Mouse (Mus musculus): ENCODE measurements around the gene Gm42791.

The Gm42791 gene

DNA sequence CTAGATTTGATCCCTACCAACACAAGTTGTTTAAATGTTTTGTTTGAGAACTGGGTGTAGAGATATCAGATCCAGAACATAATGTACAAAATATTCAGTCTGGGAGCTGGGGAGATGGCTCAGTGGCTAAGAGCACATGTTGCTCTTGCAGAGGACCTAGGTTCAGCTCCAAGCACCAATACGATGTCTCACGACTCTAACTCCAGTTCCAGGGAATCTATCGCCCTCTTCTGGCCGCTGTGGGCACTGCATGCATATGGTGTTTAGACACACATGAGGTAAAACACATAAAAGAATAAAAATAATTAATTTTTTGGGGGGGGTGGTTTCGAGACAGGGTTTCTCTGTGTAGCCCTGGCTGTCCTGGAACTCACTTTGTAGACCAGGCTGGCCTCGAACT, 42.5 kb downstream of the Gm42791 start:
- no peak for DNase-seq (ENCODE audit: low read depth, low spot score)

DNA sequence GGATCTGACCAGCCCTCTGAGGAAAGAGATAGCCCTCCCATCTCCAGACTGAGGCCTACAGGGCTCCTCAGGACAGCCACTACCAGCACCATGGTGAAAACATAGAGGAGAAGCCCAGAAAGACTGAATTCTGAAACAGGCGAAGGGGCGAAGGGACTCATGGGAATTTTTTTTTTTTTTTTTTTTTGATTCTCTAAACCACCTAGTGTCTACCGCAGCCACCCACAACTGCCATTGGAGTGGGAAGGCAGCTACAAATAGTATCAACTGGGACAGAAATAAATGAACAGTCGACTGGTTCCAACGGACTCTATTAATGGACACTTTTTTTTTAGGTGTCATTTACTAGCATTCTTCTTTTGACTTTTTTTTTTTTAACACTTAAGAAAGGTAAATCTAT, 43.6 kb downstream of the Gm42791 start:
- DNase-seq (ENCODE audit: low read depth, low spot score): no peak

DNA sequence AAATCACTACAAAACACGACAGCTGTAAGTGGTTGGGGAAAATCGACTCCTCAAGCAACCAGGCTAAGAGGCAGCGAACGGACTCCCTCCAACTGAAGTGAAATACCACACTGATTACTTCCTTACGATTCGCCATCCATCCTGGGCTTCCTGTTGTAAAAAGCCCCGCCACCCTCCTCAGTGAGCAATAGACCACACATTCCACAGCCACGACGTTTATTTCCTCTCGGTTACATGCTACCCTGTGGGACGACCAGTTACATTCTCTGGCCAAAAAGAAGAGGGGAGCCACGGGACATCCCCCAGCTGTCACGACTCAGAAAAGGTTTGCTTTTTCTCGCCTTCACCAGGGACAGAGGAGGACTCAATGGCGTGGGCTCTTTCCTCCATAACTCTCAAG, 44.9 kb downstream of the Gm42791 start:
- no peak for DNase-seq (ENCODE audit: low read depth, low spot score)

DNA sequence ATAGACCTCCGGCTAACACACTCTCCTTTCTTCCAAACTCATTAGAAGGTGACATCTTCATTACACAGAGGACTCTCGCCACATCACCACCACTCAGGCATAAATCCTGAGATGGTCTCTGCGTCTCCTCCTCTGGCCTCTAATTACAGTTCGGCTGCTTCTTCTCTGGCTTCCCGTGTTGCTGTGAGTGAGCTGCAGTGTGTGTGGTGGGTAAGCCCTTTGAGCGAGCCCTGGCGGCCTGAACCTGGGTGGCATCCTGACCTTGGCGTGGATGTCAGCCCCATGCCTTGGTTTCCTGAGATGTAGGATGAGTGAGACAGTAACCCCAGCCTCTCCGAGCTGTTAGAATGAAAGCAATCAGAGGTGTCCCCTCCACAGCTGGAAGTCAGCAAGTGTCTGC, 46.4 kb downstream of the Gm42791 start:
- DNase-seq (ENCODE audit: low read depth, low spot score): no peak

DNA sequence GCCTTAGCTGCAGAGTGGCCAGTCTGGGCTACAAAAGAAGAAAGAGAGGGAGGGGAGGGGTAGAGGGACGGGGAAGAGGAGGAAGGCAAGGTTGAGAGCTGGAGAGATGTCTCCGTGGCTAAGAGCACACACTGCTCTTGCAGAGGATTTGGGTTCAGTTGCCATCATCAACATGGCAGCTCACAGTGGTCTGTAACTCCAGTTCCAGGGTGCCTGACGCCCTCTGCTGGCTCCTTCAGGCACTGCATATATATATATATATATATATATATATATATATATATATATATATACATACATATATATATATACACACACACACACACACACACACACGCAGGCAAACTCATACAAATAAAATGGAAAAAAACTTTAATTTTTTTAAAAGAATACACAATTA, 47.5 kb downstream of the Gm42791 start:
- no peak for DNase-seq (ENCODE audit: low read depth, low spot score)

DNA sequence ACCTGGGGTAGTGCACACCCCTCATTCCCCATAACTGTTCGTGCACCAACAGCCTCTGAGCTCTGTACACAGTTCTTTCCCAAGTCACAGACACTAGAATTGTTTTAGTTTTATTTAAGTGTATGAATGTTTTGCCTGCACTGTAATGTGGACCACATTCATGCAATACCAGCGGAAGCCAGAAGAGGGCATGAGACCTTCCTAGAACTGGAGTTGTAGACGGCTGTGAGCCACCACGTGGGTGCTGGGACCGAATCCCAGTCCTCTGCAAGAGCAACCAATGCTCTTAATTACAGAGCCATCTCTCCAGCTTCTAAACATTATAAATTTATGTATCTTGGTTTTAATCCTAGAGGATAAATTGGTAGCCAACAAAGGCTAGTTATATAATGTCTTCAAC, 48.2 kb downstream of the Gm42791 start:
- no peak for DNase-seq (ENCODE audit: low read depth, low spot score)

DNA sequence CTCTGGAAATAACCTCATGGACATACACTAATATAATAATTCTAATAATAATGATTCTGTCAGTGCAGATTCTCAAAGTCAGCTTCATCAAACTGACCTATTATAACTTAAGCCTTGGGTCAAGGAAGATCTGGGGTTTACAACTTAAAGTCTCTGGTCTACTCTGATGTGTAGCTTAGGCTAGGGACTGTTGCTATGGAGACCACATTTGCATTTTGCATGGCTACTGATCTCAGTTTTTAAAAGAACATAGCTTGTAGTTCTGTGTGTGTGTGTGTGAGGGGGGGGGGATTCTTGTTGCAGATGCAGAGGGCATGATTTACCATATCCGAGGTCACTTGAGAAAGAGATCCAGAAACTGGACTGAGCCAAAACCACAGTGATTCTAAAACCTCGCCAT, 49.2 kb downstream of the Gm42791 start:
- DNase-seq (ENCODE audit: low read depth, low spot score): no peak

DNA sequence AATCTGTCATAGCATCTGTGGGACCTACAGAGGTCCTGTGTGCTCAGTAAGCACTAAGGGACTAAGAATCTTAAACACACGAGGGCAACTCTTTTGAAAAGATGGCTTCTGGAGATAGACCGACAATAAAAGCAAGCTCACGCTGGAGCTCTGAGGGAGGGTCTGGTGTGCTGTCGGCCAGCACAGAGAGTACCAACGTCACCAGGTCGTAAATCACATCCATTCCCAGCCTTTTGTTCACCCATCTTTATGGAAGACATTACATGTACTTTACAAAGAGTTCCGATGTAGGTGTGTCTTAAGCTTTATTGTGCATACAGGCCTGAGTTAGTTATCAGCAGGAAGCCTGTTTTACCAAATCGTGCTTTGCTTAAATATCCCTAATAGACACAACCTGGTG, 50.9 kb downstream of the Gm42791 start:
- DNase-seq (ENCODE audit: low read depth, low spot score): no peak

DNA sequence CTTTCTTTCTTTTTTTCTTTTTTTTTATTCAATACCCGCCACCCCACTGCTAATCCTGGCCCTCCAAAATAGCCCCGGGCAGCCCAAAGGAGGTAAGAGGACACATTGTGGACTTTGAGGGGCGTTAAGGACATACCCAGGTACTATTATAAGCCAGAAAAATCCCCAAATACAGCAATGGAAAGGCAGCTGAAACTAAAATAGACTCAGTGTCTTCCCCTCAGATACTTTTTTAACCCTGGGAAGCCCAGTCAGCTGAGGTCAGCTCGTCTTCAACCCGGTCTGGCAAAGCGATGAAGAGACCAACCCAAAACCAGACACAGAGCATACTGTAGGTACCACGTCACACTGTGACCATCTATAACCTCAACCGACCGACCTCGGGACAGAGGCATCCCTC, 51.5 kb downstream of the Gm42791 start:
- DNase-seq (ENCODE audit: low read depth, low spot score): no peak

DNA sequence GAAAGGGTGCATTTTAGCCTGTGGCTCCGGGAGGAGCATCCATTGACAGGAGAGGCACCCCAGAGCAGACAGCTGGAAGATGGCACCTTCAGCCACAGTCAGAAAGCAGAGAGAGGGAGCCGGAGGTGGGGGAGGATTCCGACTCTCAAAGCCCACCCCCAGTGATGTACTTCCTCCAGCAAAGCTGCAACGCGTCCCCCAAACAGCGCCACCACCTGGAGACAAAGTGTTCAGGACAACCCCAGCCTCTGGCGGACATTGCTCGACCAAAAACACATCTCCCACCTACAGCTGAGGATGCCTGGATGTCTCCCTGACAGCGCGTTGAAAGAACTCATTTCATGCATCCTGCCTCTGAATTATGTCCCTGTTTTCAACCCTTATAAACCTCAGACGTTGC, 52.0 kb downstream of the Gm42791 start:
- DNase-seq (ENCODE audit: low read depth, low spot score): no peak

DNA sequence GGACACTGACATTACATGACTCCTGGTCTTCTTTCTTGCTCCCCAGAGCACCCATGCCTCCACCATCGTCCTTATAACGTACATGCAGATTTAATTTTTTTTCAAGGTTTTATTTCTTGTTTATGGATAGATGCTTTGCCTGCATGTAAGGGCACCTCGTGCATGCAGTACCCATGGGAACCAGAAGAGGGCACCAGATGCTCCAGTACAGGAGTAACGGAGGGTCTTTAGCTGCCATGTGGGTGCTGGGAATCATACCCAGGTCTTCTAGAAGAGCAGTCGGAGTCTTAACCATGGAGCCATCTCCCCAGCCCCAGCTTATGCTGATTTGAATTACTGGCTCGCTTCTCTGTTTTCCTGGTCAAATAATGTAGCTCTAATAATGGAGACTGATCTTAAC, 52.6 kb downstream of the Gm42791 start:
- DNase-seq (ENCODE audit: low read depth, low spot score): no peak

DNA sequence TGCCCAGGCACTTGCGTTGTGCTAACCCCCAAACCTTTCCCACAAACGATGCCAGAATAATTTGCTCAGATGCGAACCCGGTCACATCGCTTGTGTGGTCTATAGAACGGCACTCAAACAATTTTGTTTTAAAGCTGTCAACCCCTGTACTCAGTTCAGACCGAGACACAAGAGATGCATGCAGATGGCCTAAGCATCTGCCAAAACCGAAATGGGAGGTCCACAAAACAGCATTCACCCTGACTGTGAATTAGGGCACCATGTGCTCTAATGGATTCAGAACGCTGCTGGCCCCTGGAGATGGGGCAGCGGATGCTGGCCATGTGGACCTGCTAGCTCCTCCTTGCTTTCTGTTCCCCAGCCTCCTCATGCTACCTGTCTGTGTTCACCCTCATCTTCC, 53.1 kb downstream of the Gm42791 start:
- no peak for DNase-seq (ENCODE audit: low read depth, low spot score)

DNA sequence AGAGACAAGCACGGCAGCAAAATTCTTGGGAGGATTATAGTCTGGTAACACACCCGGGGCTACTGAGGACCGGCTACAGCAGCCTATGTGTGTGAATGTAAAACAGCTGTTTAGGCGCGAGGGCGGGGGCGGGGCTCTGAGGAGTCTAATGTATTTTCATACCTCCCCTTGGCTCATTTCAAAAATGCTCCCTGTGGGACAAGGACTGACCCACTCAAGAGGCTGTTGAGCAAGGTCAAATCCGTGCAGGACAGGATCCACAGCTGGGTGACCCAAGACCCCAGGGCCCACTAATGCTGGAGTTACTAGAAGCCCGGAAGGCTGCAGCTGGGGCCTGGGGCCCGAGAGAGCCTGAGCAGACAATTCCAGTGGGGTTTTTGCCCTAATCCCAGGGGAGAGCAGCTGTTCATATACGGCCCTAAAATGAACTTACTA, 55.0 kb downstream of the Gm42791 start:
- DNase-seq (ENCODE audit: low read depth, low spot score): no peak

DNA sequence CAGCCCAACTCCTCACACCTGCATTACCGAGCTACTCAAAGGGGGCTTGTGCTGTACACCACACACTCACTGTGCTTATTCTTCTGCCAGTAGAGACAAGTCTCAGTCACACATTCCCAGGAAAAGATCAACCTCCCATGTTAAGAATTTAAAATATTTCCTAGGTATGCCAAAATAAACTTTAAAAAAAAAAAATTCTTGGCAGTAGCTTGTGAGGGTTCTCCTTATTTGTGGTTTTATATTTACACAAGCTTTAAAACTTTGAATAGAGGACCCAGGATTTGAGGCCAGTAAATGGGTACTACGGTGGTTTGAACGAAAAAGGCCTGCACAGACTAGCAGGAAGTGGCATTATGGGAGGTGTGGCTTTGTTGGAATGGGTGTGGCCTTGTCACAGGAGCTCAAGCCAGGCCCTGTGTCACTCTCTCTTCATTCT, 58.4 kb downstream of the Gm42791 start:
- no peak for DNase-seq (ENCODE audit: low read depth, low spot score)

DNA sequence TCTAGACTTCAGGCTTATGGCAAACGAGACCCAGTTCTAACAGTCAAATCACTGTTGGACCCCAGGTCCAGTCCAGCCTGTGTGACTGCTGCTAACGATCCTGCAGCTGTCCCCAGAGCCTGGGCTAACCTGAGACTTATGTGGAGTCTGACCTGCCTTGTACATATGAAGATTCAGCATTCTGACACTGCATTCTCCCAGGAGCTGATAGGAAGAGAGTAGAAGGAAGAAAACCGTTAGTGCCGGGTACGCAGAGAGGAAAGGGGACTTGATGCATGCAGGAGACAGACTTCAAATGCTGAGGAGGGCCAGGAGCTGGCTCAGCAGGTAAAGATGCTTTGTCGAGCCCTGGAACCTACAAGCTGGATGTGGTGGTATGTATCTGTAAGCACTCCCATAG, 59.1 kb downstream of the Gm42791 start:
- no peak for DNase-seq (ENCODE audit: low read depth, low spot score)

DNA sequence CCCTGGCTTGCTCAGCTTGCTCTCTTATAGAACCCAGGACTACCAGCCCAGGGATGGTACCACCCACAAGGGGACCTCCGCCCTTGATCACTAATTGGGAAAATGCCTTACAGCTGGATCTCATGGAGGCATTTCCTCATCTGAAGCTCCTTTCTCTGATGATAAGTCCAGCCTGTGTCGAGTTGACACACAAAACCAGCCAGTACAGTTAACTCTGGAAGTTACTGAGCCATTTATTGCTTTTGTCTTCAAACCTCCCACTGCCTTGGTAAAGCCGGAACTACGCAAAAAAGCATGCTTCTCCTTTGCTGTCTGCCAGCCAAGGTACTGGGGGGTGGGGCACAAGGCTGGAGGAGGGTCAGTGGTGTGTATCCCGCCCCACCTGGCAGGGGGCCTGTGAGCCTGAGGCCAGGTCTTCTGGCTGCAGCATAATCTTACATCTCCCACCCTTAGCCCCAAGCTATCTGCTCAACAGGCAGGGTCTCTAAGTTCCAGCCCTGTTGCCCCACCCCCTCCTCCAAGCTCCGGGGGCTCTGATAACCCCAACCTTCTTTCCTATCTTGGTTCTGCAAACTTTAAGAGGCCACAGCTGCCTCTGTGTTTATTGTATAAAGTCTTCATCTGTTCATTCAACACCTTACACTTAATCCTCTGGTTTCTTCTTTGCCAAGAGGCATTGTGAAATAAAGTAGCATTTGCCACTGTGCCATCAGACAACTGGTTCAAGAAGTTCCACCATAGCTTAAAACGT, 59.7 kb downstream of the Gm42791 start:
- DNase-seq (ENCODE audit: low read depth, low spot score): no peak

DNA sequence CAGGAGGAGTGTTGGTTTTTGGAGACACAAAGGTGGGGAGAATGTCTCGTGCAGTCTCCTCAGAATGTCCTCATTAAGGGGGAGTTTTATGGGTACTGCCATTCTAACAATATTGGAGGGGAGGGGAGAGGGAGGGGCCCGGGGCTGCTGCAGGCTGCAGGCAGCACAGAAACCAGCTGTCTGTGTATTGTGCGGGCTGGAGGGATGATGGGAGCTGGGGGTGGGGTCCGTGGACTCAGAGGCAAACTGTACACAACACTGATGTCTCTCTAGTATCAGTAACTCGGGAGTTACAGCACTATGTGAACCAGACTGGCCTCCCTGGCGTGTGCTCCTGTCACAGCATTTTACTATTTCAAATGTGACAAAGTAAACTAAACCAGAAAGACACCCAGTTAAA, 60.5 kb downstream of the Gm42791 start:
- no peak for DNase-seq (ENCODE audit: low read depth, low spot score)

DNA sequence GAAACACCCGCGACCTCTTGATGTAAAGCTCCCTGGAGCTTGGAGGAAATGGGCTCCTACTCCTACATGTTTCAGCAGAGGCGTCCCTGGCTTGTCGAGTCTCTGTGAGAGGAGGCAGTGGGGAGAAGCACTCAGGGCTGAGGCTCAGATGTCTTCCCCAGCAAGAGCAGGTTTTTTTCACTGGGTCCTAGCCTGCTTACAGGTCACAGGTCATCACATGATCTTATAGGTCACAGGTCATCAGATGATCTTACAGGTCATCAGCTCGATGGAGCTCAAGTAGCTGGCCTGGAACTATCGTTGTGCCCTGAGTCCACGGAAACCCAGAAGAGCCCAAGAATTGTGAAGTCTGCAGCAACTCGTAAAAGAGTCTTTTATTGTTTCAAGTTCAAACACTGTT, 61.2 kb downstream of the Gm42791 start:
- DNase-seq (ENCODE audit: low read depth, low spot score): no peak

DNA sequence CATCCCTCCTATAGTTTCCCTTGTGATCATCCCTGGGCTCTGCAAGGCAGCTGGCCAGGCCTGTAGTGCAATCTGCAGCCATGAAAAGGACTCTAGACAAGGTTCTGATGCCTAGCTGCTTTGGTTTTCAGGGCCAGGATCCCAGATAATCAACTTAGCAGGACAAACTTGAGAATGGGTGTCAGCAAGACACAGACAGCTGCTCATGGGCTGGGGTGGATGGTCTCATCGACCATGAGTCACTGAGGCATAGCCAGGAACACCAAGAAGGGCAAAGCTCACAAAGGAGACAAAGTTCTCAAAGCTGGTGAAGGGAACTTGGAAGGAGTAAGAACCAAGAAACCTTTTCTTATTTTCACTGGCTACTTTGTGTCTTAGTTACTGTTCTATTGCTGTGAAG, 63.6 kb downstream of the Gm42791 start:
- DNase-seq (ENCODE audit: low read depth, low spot score): no peak

DNA sequence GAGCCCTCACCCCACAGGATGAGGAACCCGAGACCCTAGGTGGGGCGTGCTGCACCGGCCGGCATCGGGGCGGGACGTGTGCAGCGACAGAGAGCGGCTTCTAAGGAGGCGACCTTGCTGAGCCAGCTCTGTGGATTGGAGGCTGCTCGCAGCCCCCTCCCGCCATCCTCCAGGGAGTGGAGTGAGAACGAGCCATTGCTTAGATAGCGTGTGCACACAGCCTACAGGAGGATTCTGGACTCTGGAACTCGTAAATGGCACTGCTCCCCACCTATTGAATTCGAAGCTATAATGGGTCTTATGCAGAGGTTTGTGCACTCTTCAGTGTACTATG, 65.9 kb downstream of the Gm42791 start, which contains the start of gene Katnal1:
TSS of gene Katnal1 (minus strand) at position 205 of the 334 bp plus-strand sequence.
- DNase-seq (ENCODE audit: low read depth, low spot score): no peak

DNA sequence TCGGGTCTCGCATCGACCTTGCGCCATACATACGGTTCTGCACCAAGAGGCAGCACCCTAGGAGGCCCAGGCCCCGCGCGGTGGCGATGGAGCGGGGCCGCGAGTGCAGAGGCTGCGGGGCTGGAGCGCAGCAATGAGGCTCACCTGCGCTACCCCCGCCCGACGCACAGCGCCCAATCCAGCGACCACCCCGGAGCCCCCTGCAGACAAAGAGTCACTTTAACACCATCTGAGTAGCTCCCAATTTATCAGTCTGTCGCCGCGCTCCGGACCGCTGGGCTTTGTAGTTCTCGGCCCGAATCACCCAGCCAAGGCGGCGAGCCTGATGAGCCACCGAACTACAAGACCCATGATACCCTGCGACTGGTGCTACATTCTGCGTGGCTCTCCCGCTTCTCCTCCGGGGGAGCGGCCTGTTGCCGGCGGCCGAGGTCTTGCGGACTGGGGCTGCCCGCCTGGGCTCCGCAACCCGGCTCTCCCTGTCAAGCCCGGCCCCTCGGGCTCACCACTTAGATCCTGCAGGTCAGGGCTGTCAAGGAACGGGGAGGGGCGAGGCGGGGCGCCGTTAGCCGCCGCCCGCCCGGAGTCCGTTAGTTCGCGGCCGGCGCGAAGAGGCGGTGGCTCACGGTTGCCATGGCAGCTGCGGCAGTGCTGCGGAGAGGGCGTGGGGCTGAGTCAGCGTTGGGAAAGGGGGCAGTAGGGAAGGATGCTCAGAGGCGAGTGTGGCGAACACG, 66.4 kb downstream of the Gm42791 start:
- DNase-seq (ENCODE audit: low read depth, low spot score): peak; percentile 86

DNA sequence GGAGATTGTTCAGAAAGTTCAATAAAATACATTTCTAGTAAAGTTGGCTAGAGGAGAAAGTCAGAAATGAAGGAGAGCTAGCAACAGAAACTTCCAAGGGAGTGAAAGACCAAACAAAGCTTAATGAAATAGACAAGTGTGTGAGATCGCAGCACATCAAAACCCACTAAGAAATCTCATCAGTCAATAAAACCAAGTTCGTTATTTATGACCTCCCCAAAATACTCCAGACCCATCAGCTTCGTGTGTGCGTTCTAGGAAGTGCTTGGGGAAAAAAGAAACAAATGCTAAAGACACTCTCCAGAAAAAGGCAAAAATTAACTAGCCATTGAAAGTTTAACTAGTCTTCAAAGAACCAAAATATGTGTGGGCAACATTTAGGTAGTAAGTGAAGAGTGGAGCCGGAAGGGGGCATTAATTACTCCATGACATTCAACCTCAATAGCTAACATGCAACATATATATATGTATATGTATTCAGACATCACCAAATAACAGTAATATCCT, 67.2 kb downstream of the Gm42791 start:
- no peak for DNase-seq (ENCODE audit: low read depth, low spot score)

DNA sequence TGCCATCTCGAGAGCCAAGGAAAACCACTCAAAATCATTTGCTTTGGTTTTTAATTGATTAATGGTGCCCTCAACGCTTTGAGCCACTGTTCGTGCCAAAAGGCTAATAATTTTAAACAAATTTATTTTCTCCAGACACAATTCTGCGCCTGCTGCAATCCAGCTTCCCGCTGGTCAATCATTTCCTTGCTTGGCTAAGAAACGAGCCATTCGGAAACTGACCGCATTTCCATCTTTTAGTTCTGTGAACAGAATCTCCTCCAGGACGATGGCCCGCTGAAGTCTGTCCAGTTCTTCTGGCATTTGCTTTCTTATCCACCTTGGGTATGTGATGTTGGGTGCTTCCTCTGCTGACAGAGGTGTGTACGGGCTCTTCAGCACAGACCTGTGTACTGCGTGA, 70.4 kb downstream of the Gm42791 start:
- no peak for DNase-seq (ENCODE audit: low read depth, low spot score)

Measured in WW6 (cell line).